Mouse (Mus musculus) testis, adult 2 months (tissue): Measurements from ENCODE around the gene Dusp7.

Experiments used
- CTCF ChIP-seq: fragments of 200-500 bp; IDR thresholded peaks from 2 replicates; pipeline ENCODE4 v1.5.1; 2012; ENCODE audit warnings: low read depth, mild to moderate bottlenecking, inconsistent platforms, low read length, moderate library complexity; ENCODE audit not compliant: control insufficient read depth, insufficient read depth, insufficient replicate concordance
- POLR2A ChIP-seq: fragments of 200-500 bp; IDR thresholded peaks from 2 replicates; pipeline ENCODE4 v1.6.1; 2012; ENCODE audit warnings: low read depth, mild to moderate bottlenecking, inconsistent platforms, low read length, moderate library complexity; ENCODE audit not compliant: control insufficient read depth

GRCm38 (mm10) chr9:106377247-106377646 is 8.8 kb downstream of the Dusp7 start:
- no peak for TF ChIP-seq CTCF
- no peak for TF ChIP-seq POLR2A
